8 mouse cellular contexts compared by ENCODE assay signal in genomic region chr8:92363217-92364147, GRCm38 (mm10). TPM values are rescaled to one million over a fixed set of nuclear protein-coding genes. Genes with fewer than 3 reads are reported as not detected.
DNase-seq lines count a peak whose midpoint lies in the region; ATAC-seq and TF ChIP-seq lines count a peak whose summit lies in the region.

No protein-coding gene starts in this region.

- no peak for ATAC-seq in lung, embryonic 14.5 days (ENCODE audit: insufficient read depth)
- ATAC-seq in embryonic facial prominence, embryonic 11.5 days (replicated peaks; ENCODE audit: insufficient number of reproducible peaks, low FRiP score, low TSS enrichment, low read depth) = no peak
- no peak for ATAC-seq in hindbrain, embryonic 14.5 days (ENCODE audit: low FRiP score)
- no peak for ATAC-seq in midbrain, embryonic 16.5 days

- peak overlapping the region; percentile 68 for H3K9ac ChIP-seq in lung, embryonic 14.5 days
- peak overlapping the region; percentile 58 for H3K9ac ChIP-seq in embryonic facial prominence, embryonic 11.5 days (replicated peaks; ENCODE audit: low read length)
- H3K9ac ChIP-seq in hindbrain, embryonic 14.5 days = peak overlapping the region; percentile 60
- H3K9ac ChIP-seq in midbrain, embryonic 16.5 days (ENCODE audit: low read depth, low read length) = peak overlapping the region; percentile 58

- no peaks in the 10 kb centered on the region for H3K9me3 ChIP-seq in lung, embryonic 14.5 days (ENCODE audit: low read depth, low read length)
- no peaks in the 10 kb centered on the region for H3K9me3 ChIP-seq in embryonic facial prominence, embryonic 11.5 days (replicated peaks; ENCODE audit: control insufficient read depth, low read length)
- H3K9me3 ChIP-seq in hindbrain, embryonic 14.5 days (ENCODE audit: control insufficient read depth, low read length) = no peaks in the 10 kb centered on the region
- H3K9me3 ChIP-seq in midbrain, embryonic 16.5 days (replicated peaks; ENCODE audit: control insufficient read depth, low read length, poor library complexity, severe bottlenecking) = no peaks in the 10 kb centered on the region

- DNase-seq in lung, embryonic 14.5 days = peak; percentile 30
- no peak for DNase-seq in lung, postnatal 10 days
- peak; percentile 44 for DNase-seq in embryonic facial prominence, embryonic 11.5 days (ENCODE audit: low spot score)
- DNase-seq in hindbrain, embryonic 14.5 days (ENCODE audit: low spot score) = no peak
- no peak for DNase-seq in thymus, postnatal 36 days
- DNase-seq in left cerebral cortex, adult 2 months (ENCODE audit: extremely low spot score in 1 of 2, low spot score in 2 of 2) = no peak
- DNase-seq in adipocyte (ENCODE audit: low spot score) = no peak

- H3K27me3 ChIP-seq in lung, embryonic 14.5 days (ENCODE audit: insufficient read depth, low read length) = peaks cover 94% of the 10 kb centered on the region
- H3K27me3 ChIP-seq in embryonic facial prominence, embryonic 11.5 days (ENCODE audit: control insufficient read depth, insufficient read depth, low read length) = peaks cover 33% of the 10 kb centered on the region
- H3K27me3 ChIP-seq in hindbrain, embryonic 14.5 days (ENCODE audit: control insufficient read depth, insufficient read depth, low read length) = peaks cover 68% of the 10 kb centered on the region
- peaks cover 20% of the 10 kb centered on the region for H3K27me3 ChIP-seq in midbrain, embryonic 16.5 days (ENCODE audit: control insufficient read depth, insufficient read depth, low read depth, low read length)

- peak overlapping the region; percentile 55 for H3K4me2 ChIP-seq in lung, embryonic 14.5 days
- H3K4me2 ChIP-seq in embryonic facial prominence, embryonic 11.5 days (ENCODE audit: low read depth, low read length) = peak overlapping the region; percentile 59
- H3K4me2 ChIP-seq in hindbrain, embryonic 14.5 days (replicated peaks) = peak overlapping the region; percentile 49
- peak overlapping the region; percentile 58 for H3K4me2 ChIP-seq in midbrain, embryonic 16.5 days (ENCODE audit: low read length)

- peaks cover 12% of the 10 kb centered on the region; the same call in 1 of the 2 replicates for H3K36me3 ChIP-seq in lung, embryonic 14.5 days (ENCODE audit: insufficient read depth)
- H3K36me3 ChIP-seq in embryonic facial prominence, embryonic 11.5 days (replicated peaks; ENCODE audit: control insufficient read depth, insufficient read depth, low read depth, low read length) = no peaks in the 10 kb centered on the region
- H3K36me3 ChIP-seq in hindbrain, embryonic 14.5 days (replicated peaks; ENCODE audit: control insufficient read depth, insufficient read depth) = 0 out of 2 replicates have a peak, but pooled peaks cover 4% of the 10 kb centered on the region
- H3K36me3 ChIP-seq in midbrain, embryonic 16.5 days (ENCODE audit: control insufficient read depth, insufficient read depth, low read length) = no peaks in the 10 kb centered on the region

- WGBS in lung, embryonic 14.5 days = 3% methylated on average over 45 of the region's 45 CpGs
- 4% methylated on average over 45 of the region's 45 CpGs for WGBS in embryonic facial prominence, embryonic 11.5 days
- 3% methylated on average over 45 of the region's 45 CpGs for WGBS in hindbrain, embryonic 14.5 days
- 2% methylated on average over 45 of the region's 45 CpGs for WGBS in midbrain, embryonic 16.5 days

- TF ChIP-seq CTCF in lung, embryonic 14.5 days (IDR thresholded peaks at IDR 0.05; ENCODE audit: low read depth) = no peak
- TF ChIP-seq CTCF in left cerebral cortex, adult 2 months (IDR thresholded peaks at IDR 0.05) = no peak

- H3K4me3 ChIP-seq in lung, embryonic 14.5 days (ENCODE audit: low read depth, low read length) = peak overlapping the region; percentile 36
- H3K4me3 ChIP-seq in embryonic facial prominence, embryonic 11.5 days (ENCODE audit: low read depth, low read length) = peak overlapping the region; percentile 35
- H3K4me3 ChIP-seq in hindbrain, embryonic 14.5 days (replicated peaks; ENCODE audit: low read length) = peak overlapping the region; percentile 35
- H3K4me3 ChIP-seq in midbrain, embryonic 16.5 days (ENCODE audit: low read depth, low read length) = peak overlapping the region; percentile 35
- H3K4me3 ChIP-seq in left cerebral cortex, adult 2 months = no peak overlapping the region

- H3K27ac ChIP-seq in lung, embryonic 14.5 days (ENCODE audit: low read depth) = peak overlapping the region; percentile 85
- H3K27ac ChIP-seq in embryonic facial prominence, embryonic 11.5 days (replicated peaks; ENCODE audit: low read depth, low read length) = no peak overlapping the region; the same call in 1 of the 2 replicates
- H3K27ac ChIP-seq in hindbrain, embryonic 14.5 days = peak overlapping the region; percentile 84
- peak overlapping the region; percentile 71 for H3K27ac ChIP-seq in midbrain, embryonic 16.5 days (ENCODE audit: low read length)
- H3K27ac ChIP-seq in left cerebral cortex, adult 2 months = no peak overlapping the region

- intact Hi-C loops in left cerebral cortex, adult 2 months (cut with DNase I) = loop anchor here (5.0 to 10.0 kb wide), 2 partner anchors 359 to 1169 kb away; partner anchors contain the start of gene Aktip

- H3K4me1 ChIP-seq in lung, embryonic 14.5 days (ENCODE audit: insufficient read depth) = no peaks in the 10 kb centered on the region
- H3K4me1 ChIP-seq in embryonic facial prominence, embryonic 11.5 days (ENCODE audit: control insufficient read depth, insufficient read depth, low read length) = peaks cover 3% of the 10 kb centered on the region; the same call in 1 of the 2 replicates
- H3K4me1 ChIP-seq in hindbrain, embryonic 14.5 days (replicated peaks; ENCODE audit: control insufficient read depth, insufficient read depth, low read length) = peaks cover 19% of the 10 kb centered on the region
- peaks cover 22% of the 10 kb centered on the region for H3K4me1 ChIP-seq in midbrain, embryonic 16.5 days (ENCODE audit: control insufficient read depth, insufficient read depth, low read length)

RNA-seq across cellular contexts. Expression of gene Irx5, which starts 6.1 kb away (rescaled TPM):
- polyA plus RNA-seq in lung, embryonic 14.5 days (2014; fragmentation: Nextera tagmentation; extraction: Ambion mirVana) = 18.5 and 22.4 TPM in 2 replicates
- 19.4 and 20.9 TPM in 2 replicates for polyA plus RNA-seq in embryonic facial prominence, embryonic 11.5 days (2014; fragmentation: Nextera tagmentation; extraction: Ambion mirVana)
- polyA plus RNA-seq in hindbrain, embryonic 14.5 days (2014; fragmentation: Nextera tagmentation; extraction: Ambion mirVana) = 11.0 and 14.5 TPM in 2 replicates
- polyA plus RNA-seq in midbrain, embryonic 16.5 days (2015; fragmentation: Nextera tagmentation; extraction: Ambion mirVana) = 16.5 and 16.8 TPM in 2 replicates
- under 1 TPM in 1 of 2 experiments, not detected in 1; 0.14 TPM for total RNA-seq in left cerebral cortex, adult 2 months (2021)

Comparison
In these comparisons a context has a peak if more than half of its experiments do, and no peak if none do; other contexts are left out.
1. DNase-seq: peak in lung, embryonic 14.5 days (single experiment) and embryonic facial prominence, embryonic 11.5 days (single experiment); none in lung, postnatal 10 days (single experiment), hindbrain, embryonic 14.5 days (single experiment), thymus, postnatal 36 days (0 of 2), left cerebral cortex, adult 2 months (0 of 2) and adipocyte (single experiment).
2. H3K27ac ChIP-seq: peak in lung, embryonic 14.5 days (single experiment), hindbrain, embryonic 14.5 days (single experiment) and midbrain, embryonic 16.5 days (single experiment); none in embryonic facial prominence, embryonic 11.5 days (single experiment) and left cerebral cortex, adult 2 months (single experiment).
3. Peak in every context shown above with its lines, with median percentiles within 50 percentile points of each other: H3K4me2 ChIP-seq and H3K9ac ChIP-seq.